Mouse (Mus musculus): ENCODE data around the gene Adra2a.

- TF ChIP-seq CTCF (IDR thresholded peaks at IDR 0.05; ENCODE audit: control insufficient read depth, insufficient read depth, low read length) (no peak), POLR2A (IDR thresholded peaks at IDR 0.05; ENCODE audit: borderline replicate concordance, control insufficient read depth, low read depth, low read length) (no peak)
Measured at GRCm38 (mm10) chr19:54045931-54046683, 2.2 kb downstream of the Adra2a start.

Measured in bone marrow, adult 2 months (tissue).